Mouse (Mus musculus) neural tube, embryonic 11.5 days (tissue): Measurements from ENCODE around the gene Trove2. TPM values are rescaled to one million over a fixed set of nuclear protein-coding genes. Genes with fewer than 3 reads are reported as not detected.
A peak's percentile ranks its signal among the peaks of the same experiment; 100 is the strongest.

ENCODE experiments used
- ATAC-seq: fragments of 200-750 bp; cut with Nextera tagmentation; 2 replicates; pipeline ENCODE4 v1.8.0; 2017; ENCODE audit warnings: moderate number of reproducible peaks, mild to moderate bottlenecking, moderate TSS enrichment, moderate library complexity; ENCODE audit not compliant: insufficient read depth, low FRiP score, low TSS enrichment
- DNase-seq: peaks from one replicate; pipeline ENCODE4 v3.0.0-alpha.2; 2015; ENCODE audit warnings: low spot score
- H3K27ac ChIP-seq: fragments of 300-500 bp; sonication (generic); 2 replicates; pipeline ENCODE4 v1.5.1; 2014; ENCODE audit warnings: low read depth, mild to moderate bottlenecking, low read length
- H3K27me3 ChIP-seq: fragments of 300-500 bp; sonication (generic); 2 replicates; pipeline ENCODE4 v1.6.1; 2014; ENCODE audit warnings: mild to moderate bottlenecking, low read length, mixed read lengths; ENCODE audit not compliant: control insufficient read depth, insufficient read depth
- H3K36me3 ChIP-seq: fragments of 300-500 bp; sonication (generic); 2 replicates; pipeline ENCODE4 v1.6.1; 2014; ENCODE audit warnings: mild to moderate bottlenecking, low read length, moderate library complexity, mixed read lengths; ENCODE audit not compliant: control insufficient read depth, insufficient read depth
- H3K4me1 ChIP-seq: fragments of 300-500 bp; sonication (generic); 2 replicates; pipeline ENCODE4 v1.6.1; 2014; ENCODE audit warnings: low read length, mixed read lengths; ENCODE audit not compliant: control insufficient read depth, insufficient read depth
- H3K4me2 ChIP-seq: fragments of 300-500 bp; sonication (generic); 2 replicates; pipeline ENCODE4 v1.6.1; 2014; ENCODE audit warnings: low read depth, mild to moderate bottlenecking, moderate library complexity
- H3K4me3 ChIP-seq: fragments of 300-500 bp; sonication (generic); 2 replicates; pipeline ENCODE4 v1.5.1; 2014; ENCODE audit warnings: low read depth, low read length
- H3K9ac ChIP-seq: fragments of 300-500 bp; sonication (generic); 2 replicates; pipeline ENCODE4 v1.6.1; 2014; ENCODE audit warnings: mild to moderate bottlenecking, low read length
- H3K9me3 ChIP-seq: fragments of 300-500 bp; sonication (generic); 2 replicates; pipeline ENCODE4 v1.6.1; 2016; ENCODE audit warnings: low read length; ENCODE audit not compliant: control insufficient read depth
- WGBS: fragments of 180-500 bp; shearing (Covaris S2); extraction: QIAGEN DNeasy Blood & Tissue Kit; methylation state at CpG from one replicate; pipeline ENCODE4 v1.1.7; 2014; 5-methylcytosine and 5-hydroxymethylcytosine counted together
- polyA plus RNA-seq: library from polyadenylated mRNA; unstranded; fragments of >200 nt; fragmentation: Nextera tagmentation; extraction: Ambion mirVana; gene quantifications from 2 replicates; pipeline ENCODE4 v1.2.1, GENCODE M21; 2014

The Trove2 gene
- polyA plus RNA-seq, 1 experiment from 2014 or later, result 37.6 TPM

- WGBS, result 60% methylated on average over 6 of the region's 6 CpGs
- no peak overlapping the region for H3K4me3 ChIP-seq
- H3K36me3 ChIP-seq, result no peaks in the 10 kb centered on the region; the same call in 1 of the 2 replicates
- no peak for DNase-seq
- no peak overlapping the region for H3K9ac ChIP-seq
- no peak overlapping the region for H3K27ac ChIP-seq
- no peak for ATAC-seq
- H3K27me3 ChIP-seq, result no peaks in the 10 kb centered on the region
- H3K4me2 ChIP-seq, result no peak overlapping the region
- H3K4me1 ChIP-seq, result no peaks in the 10 kb centered on the region
- H3K9me3 ChIP-seq, result no peaks in the 10 kb centered on the region
These were observed 34.7 kb downstream of the Trove2 start for GRCm38 (mm10) chr1:143742186-143742585.

- Histone ChIP-seq H3K4me2 (no peak overlapping the region), H3K4me3 (no peak overlapping the region), H3K4me1 (no peaks in the 10 kb centered on the region), H3K27me3 (no peaks in the 10 kb centered on the region), H3K36me3 (no peaks in the 10 kb centered on the region; the same call in 1 of the 2 replicates), H3K9ac (no peak overlapping the region), H3K9me3 (no peaks in the 10 kb centered on the region), H3K27ac (no peak overlapping the region)
- no peak for DNase-seq
- no peak for ATAC-seq
- 93% methylated on average over 5 of the region's 5 CpGs for WGBS
These were observed 35.5 kb downstream of the Trove2 start for GRCm38 (mm10) chr1:143741331-143741730.

GRCm38 (mm10) chr1:143740581-143740980 is 36.3 kb downstream of the Trove2 start:
- ATAC-seq (no peak), DNase-seq (no peak)
- Histone ChIP-seq H3K4me2 (no peak overlapping the region), H3K9ac (no peak overlapping the region), H3K27ac (no peak overlapping the region), H3K4me1 (no peaks in the 10 kb centered on the region), H3K36me3 (no peaks in the 10 kb centered on the region), H3K27me3 (no peaks in the 10 kb centered on the region), H3K9me3 (no peaks in the 10 kb centered on the region), H3K4me3 (no peak overlapping the region)
- WGBS, result 86% methylated on average over 10 of the region's 10 CpGs

- Histone ChIP-seq H3K36me3 (no peaks in the 10 kb centered on the region), H3K4me2 (peak overlapping the region; percentile 62), H3K4me1 (no peaks in the 10 kb centered on the region), H3K27ac (peak overlapping the region; percentile 75), H3K9ac (peak overlapping the region; percentile 83), H3K9me3 (no peaks in the 10 kb centered on the region), H3K27me3 (no peaks in the 10 kb centered on the region), H3K4me3 (peak overlapping the region; percentile 69)
- under 1% methylated on average over 45 of the region's 71 CpGs for WGBS
- peak; percentile 89 for DNase-seq
- peak; percentile 92 for ATAC-seq
These were observed 37.2 kb downstream of the Trove2 start for GRCm38 (mm10) chr1:143739361-143740350.

- ATAC-seq, result 0 out of 2 replicates have a peak, but pooled peaks have one; percentile 16
- 31% methylated on average over 11 of the region's 11 CpGs for WGBS
- H3K36me3 ChIP-seq, result no peaks in the 10 kb centered on the region
- peak overlapping the region; percentile 62 for H3K4me2 ChIP-seq
- H3K9ac ChIP-seq, result peak overlapping the region; percentile 83
- no peaks in the 10 kb centered on the region for H3K4me1 ChIP-seq
- DNase-seq, result no peak
- 0 out of 2 replicates have a peak overlapping the region, but pooled peaks have one; percentile 75 for H3K27ac ChIP-seq
- H3K9me3 ChIP-seq, result no peaks in the 10 kb centered on the region
- no peaks in the 10 kb centered on the region for H3K27me3 ChIP-seq
- H3K4me3 ChIP-seq, result peak overlapping the region; percentile 69
These were observed 38.1 kb downstream of the Trove2 start for GRCm38 (mm10) chr1:143738811-143739210.

- DNase-seq (no peak), ATAC-seq (no peak)
- H3K4me1 ChIP-seq, result no peaks in the 10 kb centered on the region
- H3K4me3 ChIP-seq, result no peak overlapping the region
- no peak overlapping the region for H3K4me2 ChIP-seq
- no peak overlapping the region for H3K27ac ChIP-seq
- no peak overlapping the region for H3K9ac ChIP-seq
- WGBS, result 80% methylated on average over 5 of the region's 5 CpGs
- no peaks in the 10 kb centered on the region for H3K27me3 ChIP-seq
- no peaks in the 10 kb centered on the region for H3K9me3 ChIP-seq
- H3K36me3 ChIP-seq, result no peaks in the 10 kb centered on the region
These were observed 42.9 kb downstream of the Trove2 start for GRCm38 (mm10) chr1:143733914-143734410.

- no peak for DNase-seq
- ATAC-seq, result no peak
- Histone ChIP-seq H3K4me2 (no peak overlapping the region), H3K36me3 (no peaks in the 10 kb centered on the region), H3K9ac (no peak overlapping the region), H3K9me3 (no peaks in the 10 kb centered on the region), H3K27ac (no peak overlapping the region), H3K4me1 (no peaks in the 10 kb centered on the region), H3K27me3 (no peaks in the 10 kb centered on the region), H3K4me3 (no peak overlapping the region)
- WGBS, result 38% methylated on average over 4 of the region's 4 CpGs
These were observed 45.2 kb downstream of the Trove2 start for GRCm38 (mm10) chr1:143731691-143732090.

- Histone ChIP-seq H3K4me1 (no peaks in the 10 kb centered on the region), H3K4me2 (no peak overlapping the region), H3K27ac (no peak overlapping the region), H3K9ac (no peak overlapping the region), H3K36me3 (no peaks in the 10 kb centered on the region), H3K27me3 (no peaks in the 10 kb centered on the region), H3K9me3 (no peaks in the 10 kb centered on the region), H3K4me3 (no peak overlapping the region)
- DNase-seq (no peak), ATAC-seq (no peak)
- WGBS, result 75% methylated on average over 2 of the region's 2 CpGs
These were observed 46.0 kb downstream of the Trove2 start for GRCm38 (mm10) chr1:143730899-143731298.
